Mouse (Mus musculus) myocyte (in vitro differentiated cells): Measurements from ENCODE around the gene Gm960.
A peak's percentile ranks its signal among the peaks of the same experiment; 100 is the strongest.

ENCODE experiments used
- E2F4 ChIP-seq: IDR thresholded peaks from one replicate; pipeline ENCODE4 v1.6.1; 2011; ENCODE audit warnings: mild to moderate bottlenecking, control low read depth, moderate library complexity; ENCODE audit not compliant: insufficient read depth
- MAX ChIP-seq: IDR thresholded peaks from one replicate; pipeline ENCODE4 v1.6.1; 2011; ENCODE audit warnings: low read depth, mild to moderate bottlenecking, control low read depth
- MYOD1 ChIP-seq, 3 experiments: IDR thresholded peaks; one replicate each; pipeline ENCODE4 v1.6.1; 2011; ENCODE audit warnings: control low read depth in 2 of 3, low read depth in 2 of 3, mild to moderate bottlenecking in 2 of 3, moderate library complexity in 1 of 3; ENCODE audit not compliant: insufficient read length in 2 of 3, control insufficient read depth in 1 of 3
- POLR2A ChIP-seq: IDR thresholded peaks from one replicate; pipeline ENCODE4 v1.6.1; 2011; ENCODE audit warnings: low read depth, mild to moderate bottlenecking, control low read depth, moderate library complexity; ENCODE audit not compliant: insufficient read length
- POLR2AphosphoS2 ChIP-seq: IDR thresholded peaks from one replicate; pipeline ENCODE4 v1.6.1; 2011; ENCODE audit warnings: low read depth, control low read depth; ENCODE audit not compliant: insufficient read length
- REST ChIP-seq: IDR thresholded peaks from one replicate; pipeline ENCODE4 v1.6.1; 2011; ENCODE audit warnings: mild to moderate bottlenecking, control low read depth, moderate library complexity; ENCODE audit not compliant: insufficient read depth, insufficient read length
- TCF12 ChIP-seq: IDR thresholded peaks from one replicate; pipeline ENCODE4 v1.6.1; 2011; ENCODE audit warnings: mild to moderate bottlenecking, control low read depth; ENCODE audit not compliant: poor library complexity, insufficient read depth, severe bottlenecking
- TCF3 ChIP-seq: IDR thresholded peaks from one replicate; pipeline ENCODE4 v1.6.1; 2011; ENCODE audit warnings: low read depth, control low read depth; ENCODE audit not compliant: insufficient read length
- USF1 ChIP-seq: IDR thresholded peaks from one replicate; pipeline ENCODE4 v1.6.1; 2011; ENCODE audit warnings: low read depth, mild to moderate bottlenecking, control low read depth, moderate library complexity

DNA sequence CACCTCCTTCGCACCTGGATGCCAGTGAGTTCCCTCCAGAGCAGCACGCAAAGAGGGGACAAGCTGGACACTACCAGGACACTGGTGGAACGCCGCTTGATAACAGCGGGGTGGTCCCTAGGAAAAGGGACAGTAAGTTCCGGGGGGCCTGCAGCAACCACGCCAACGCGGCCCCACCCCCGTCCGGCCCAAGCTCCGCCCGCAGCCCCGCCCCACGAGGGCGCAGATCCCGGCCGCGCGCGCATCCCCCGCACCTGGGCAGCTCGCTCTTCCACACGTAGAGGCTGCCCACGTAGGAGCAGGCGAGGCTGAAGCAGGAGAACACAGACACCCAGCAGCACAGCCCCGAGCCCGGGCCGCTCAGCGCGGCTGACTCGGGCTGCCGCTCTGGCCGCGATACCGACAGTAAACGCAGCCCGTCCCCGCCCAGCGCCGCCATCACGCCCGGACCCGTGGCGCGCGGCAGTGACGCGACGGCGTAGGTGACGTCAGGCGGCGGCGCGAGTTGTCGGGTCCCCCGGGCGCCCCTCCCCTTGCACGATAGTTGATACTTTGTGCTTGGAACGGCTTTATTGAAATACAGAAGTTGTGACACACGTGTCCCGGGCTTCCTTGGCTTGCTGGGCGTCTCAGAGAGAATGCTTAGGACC is 73.2 kb downstream of the Gm960 start, which contains the start of gene Rce1:
- TF ChIP-seq TCF12 = no peak
- no peak for TF ChIP-seq REST
- no peak for TF ChIP-seq USF1
- peak; percentile 90 for TF ChIP-seq POLR2A
- no peak for TF ChIP-seq MAX
- TF ChIP-seq TCF3 = no peak
- TF ChIP-seq E2F4 = no peak
- TF ChIP-seq POLR2AphosphoS2 = peak; percentile 84
- TF ChIP-seq MYOD1 (IDR thresholded peaks at IDR 0.05; ENCODE audit: control insufficient read depth in 1 of 3, insufficient read length in 2 of 3, low read depth in 2 of 3) = no peak
